Mouse (Mus musculus) gastrocnemius, adult 2 months (tissue): ENCODE results near the gene Nebl. TPM values are rescaled to one million over a fixed set of nuclear protein-coding genes. Genes with fewer than 3 reads are reported as not detected.

ENCODE experiments used
- DNase-seq: peaks from one replicate; pipeline ENCODE4 v3.0.0; 2022
- H3K27ac ChIP-seq: fragments of 200-600 bp; 2 replicates; pipeline ENCODE4 v1.8.1; 2022; ENCODE audit warnings: mild to moderate bottlenecking
- H3K4me3 ChIP-seq: fragments of 200-600 bp; 2 replicates; pipeline ENCODE4 v1.8.1; 2022; ENCODE audit warnings: mild to moderate bottlenecking, moderate library complexity
- CTCF ChIP-seq: fragments of 200-600 bp; IDR thresholded peaks from 2 replicates; pipeline ENCODE4 v1.8.1; 2022; ENCODE audit warnings: antibody characterized with exemption, mild to moderate bottlenecking, moderate library complexity
- intact Hi-C: fragments of 180-260 bp; cut with DNase I; formaldehyde crosslinking; loops from one replicate; pipeline ENCODE4 v1.15.1; 2025
- total RNA-seq, 2 experiments: library from RNA; stranded (reverse); gene quantifications; 2 replicates each; pipeline ENCODE4 v1.2.3; 2021

Nebl gene
- total RNA-seq, 2 experiments from 2014 or later = 0.43 to 1.5 TPM

GRCm38 (mm10) chr2:17575648-17576047 lies 155.6 kb downstream of the Nebl start:
- no peak for DNase-seq
- intact Hi-C loops = no loop called here
- H3K27ac ChIP-seq = no peak overlapping the region
- no peak overlapping the region for H3K4me3 ChIP-seq
- TF ChIP-seq CTCF = no peak

- TF ChIP-seq CTCF = no peak
- Histone ChIP-seq H3K27ac (no peak overlapping the region), H3K4me3 (no peak overlapping the region)
- no peak for DNase-seq
- intact Hi-C loops = no loop called here
Measured at GRCm38 (mm10) chr2:17571716-17572115, 159.5 kb downstream of the Nebl start.

GRCm38 (mm10) chr2:17558889-17559742 lies 172.1 kb downstream of the Nebl start:
- Histone ChIP-seq H3K4me3 (no peak overlapping the region), H3K27ac (no peak overlapping the region)
- intact Hi-C loops = no loop called here
- DNase-seq = no peak
- TF ChIP-seq CTCF = no peak

GRCm38 (mm10) chr2:17549895-17550558 lies 181.2 kb downstream of the Nebl start:
- intact Hi-C loops = no loop called here
- H3K27ac ChIP-seq = no peak overlapping the region
- no peak for DNase-seq
- TF ChIP-seq CTCF = no peak
- H3K4me3 ChIP-seq = no peak overlapping the region

GRCm38 (mm10) chr2:17546354-17546948 lies 184.8 kb downstream of the Nebl start:
- no peak for TF ChIP-seq CTCF
- no peak overlapping the region for H3K27ac ChIP-seq
- intact Hi-C loops = no loop called here

GRCm38 (mm10) chr2:17539737-17540136 lies 191.5 kb downstream of the Nebl start:
- TF ChIP-seq CTCF = no peak
- no peak overlapping the region for H3K4me3 ChIP-seq
- no peak for DNase-seq
- H3K27ac ChIP-seq = no peak overlapping the region
- intact Hi-C loops = no loop called here

More at GRCm38 (mm10) chr2:17546354-17546948, 184.8 kb downstream of the Nebl start:
- no peak for DNase-seq
- no peak overlapping the region for H3K4me3 ChIP-seq

GRCm38 (mm10) chr2:17538493-17538892 lies 192.8 kb downstream of the Nebl start:
- no peak for DNase-seq
- intact Hi-C loops = no loop called here
- Histone ChIP-seq H3K27ac (no peak overlapping the region), H3K4me3 (no peak overlapping the region)
- TF ChIP-seq CTCF = no peak

- H3K4me3 ChIP-seq = no peak overlapping the region
- no peak for TF ChIP-seq CTCF
- no peak for DNase-seq
- intact Hi-C loops = no loop called here
- H3K27ac ChIP-seq = no peak overlapping the region
Measured at GRCm38 (mm10) chr2:17531355-17532105, 199.7 kb downstream of the Nebl start.

GRCm38 (mm10) chr2:17525739-17526526 lies 205.3 kb downstream of the Nebl start:
- H3K4me3 ChIP-seq = no peak overlapping the region
- no peak for TF ChIP-seq CTCF
- intact Hi-C loops = no loop called here
- DNase-seq = no peak
- H3K27ac ChIP-seq = no peak overlapping the region

GRCm38 (mm10) chr2:17525211-17525610 lies 206.1 kb downstream of the Nebl start:
- DNase-seq = no peak
- intact Hi-C loops = no loop called here
- Histone ChIP-seq H3K27ac (no peak overlapping the region), H3K4me3 (no peak overlapping the region)
- no peak for TF ChIP-seq CTCF

- intact Hi-C loops = no loop called here
- H3K27ac ChIP-seq = no peak overlapping the region
- no peak overlapping the region for H3K4me3 ChIP-seq
- no peak for TF ChIP-seq CTCF
- DNase-seq = no peak
Measured at GRCm38 (mm10) chr2:17524205-17524978, 206.9 kb downstream of the Nebl start.
